Mouse (Mus musculus) hindbrain, embryonic 16.5 days (tissue): ENCODE measurements around the gene Tjp1. TPM values are rescaled to one million over a fixed set of nuclear protein-coding genes. Genes with fewer than 3 reads are reported as not detected.
A peak's percentile ranks its signal among the peaks of the same experiment; 100 is the strongest.

ENCODE experiments used
- ATAC-seq: fragments of 200-750 bp; cut with Nextera tagmentation; 2 replicates; pipeline ENCODE4 v1.8.0; 2017; ENCODE audit warnings: moderate TSS enrichment, moderate library complexity
- H3K27ac ChIP-seq: fragments of 300-500 bp; sonication (generic); 2 replicates; pipeline ENCODE4 v1.5.1; 2014; ENCODE audit warnings: low read depth, mild to moderate bottlenecking, control low read depth, low read length, moderate library complexity
- H3K27me3 ChIP-seq: fragments of 300-500 bp; sonication (generic); replicated peaks from 2 replicates; pipeline ENCODE4 v1.6.1; 2014; ENCODE audit warnings: low read length; ENCODE audit not compliant: control insufficient read depth, insufficient read depth
- H3K36me3 ChIP-seq: fragments of 300-500 bp; sonication (generic); 2 replicates; pipeline ENCODE4 v1.6.1; 2014; ENCODE audit warnings: mild to moderate bottlenecking, low read length, moderate library complexity, mixed read lengths; ENCODE audit not compliant: control insufficient read depth, insufficient read depth
- H3K4me1 ChIP-seq: fragments of 300-500 bp; sonication (generic); 2 replicates; pipeline ENCODE4 v1.6.1; 2014; ENCODE audit warnings: low read depth, low read length; ENCODE audit not compliant: control insufficient read depth, insufficient read depth
- H3K4me2 ChIP-seq: fragments of 300-500 bp; sonication (generic); 2 replicates; pipeline ENCODE4 v1.6.1; 2014; ENCODE audit warnings: mild to moderate bottlenecking, low read length, control low read depth, moderate library complexity
- H3K4me3 ChIP-seq: fragments of 300-500 bp; sonication (generic); 2 replicates; pipeline ENCODE4 v1.5.1; 2014; ENCODE audit warnings: mild to moderate bottlenecking, low read length, control low read depth, moderate library complexity
- H3K9ac ChIP-seq: fragments of 300-500 bp; sonication (generic); 2 replicates; pipeline ENCODE4 v1.6.1; 2014; ENCODE audit warnings: low read depth, mild to moderate bottlenecking, control low read depth, low read length, moderate library complexity
- H3K9me3 ChIP-seq: fragments of 300-500 bp; sonication (generic); 2 replicates; pipeline ENCODE4 v1.6.1; 2014; ENCODE audit warnings: mild to moderate bottlenecking, low read length, moderate library complexity; ENCODE audit not compliant: control insufficient read depth
- WGBS: fragments of 180-500 bp; shearing (Covaris S2); extraction: QIAGEN DNeasy Blood & Tissue Kit; methylation state at CpG from one replicate; pipeline ENCODE4 v1.1.7; 2014; 5-methylcytosine and 5-hydroxymethylcytosine counted together
- polyA plus RNA-seq: library from polyadenylated mRNA; unstranded; fragments of >200 nt; fragmentation: Nextera tagmentation; extraction: Ambion mirVana; gene quantifications from 2 replicates; pipeline ENCODE4 v1.2.1, GENCODE M21; 2015

Tjp1 gene
- polyA plus RNA-seq: 24.5 and 29.1 TPM in 2 replicates

DNA sequence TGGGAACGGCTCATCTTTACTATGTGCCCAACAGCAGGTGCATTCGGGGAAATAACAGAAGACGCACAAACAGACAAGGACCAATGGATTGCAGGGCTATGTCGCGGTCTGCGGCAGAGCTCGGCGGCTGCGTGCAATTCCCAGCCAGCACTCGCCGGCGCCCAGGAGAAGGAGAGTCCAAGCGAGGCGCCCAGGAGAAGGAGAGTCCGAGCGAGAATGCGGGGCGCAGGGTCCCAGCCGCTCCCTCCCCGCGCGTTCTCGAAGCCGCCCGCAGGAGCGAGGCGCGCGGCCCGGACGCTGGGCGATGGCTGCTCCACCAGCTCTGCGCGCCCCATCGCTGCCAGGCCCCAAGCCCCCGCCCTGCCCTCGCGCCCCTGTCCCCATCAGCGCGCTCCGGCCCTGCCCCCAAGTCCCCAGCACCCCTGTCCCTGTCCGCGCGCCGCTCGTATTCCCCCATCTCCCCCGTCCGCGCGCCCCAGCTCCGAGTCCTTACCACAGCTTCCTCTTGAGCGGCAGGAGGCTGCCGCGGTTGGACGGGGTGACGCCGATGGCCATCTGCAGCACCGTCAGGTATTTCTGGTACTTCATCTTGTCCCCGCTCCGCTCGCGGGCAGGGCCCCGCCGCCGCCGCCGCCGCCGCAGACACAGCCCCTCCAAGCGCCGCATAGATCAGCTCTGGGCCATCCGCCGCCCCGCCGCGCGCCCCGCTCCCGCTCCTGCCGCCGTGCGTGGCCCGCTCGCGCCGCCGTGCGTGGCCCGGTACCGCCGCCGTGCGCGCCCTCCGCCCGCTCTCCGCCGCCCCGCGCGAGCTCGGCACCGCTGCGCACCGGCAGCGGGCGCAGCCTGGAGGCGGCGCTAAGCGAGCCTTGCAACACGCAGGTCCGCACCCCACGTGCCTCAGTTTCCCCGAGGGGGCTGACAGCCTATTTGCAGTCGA is at the start of gene Tjp1:
Gene Tjp1, minus strand, starts transcription at position 711 of the 937 bp plus-strand sequence.
- Histone ChIP-seq H3K9me3 (no peaks in the 10 kb centered on the region), H3K4me2 (peak within 1 kb of the TSS; percentile 85), H3K27me3 (peaks cover 9% of the 10 kb centered on the region; the same call in 1 of the 2 replicates), H3K27ac (peak within 1 kb of the TSS; percentile 93), H3K36me3 (no peaks in the 10 kb centered on the region), H3K4me3 (peak within 1 kb of the TSS; percentile 79), H3K4me1 (peaks cover 9% of the 10 kb centered on the region), H3K9ac (peak within 1 kb of the TSS; percentile 92)
- under 1% methylated on average over 79 of the region's 115 CpGs for WGBS
- ATAC-seq: peak; percentile 88

DNA sequence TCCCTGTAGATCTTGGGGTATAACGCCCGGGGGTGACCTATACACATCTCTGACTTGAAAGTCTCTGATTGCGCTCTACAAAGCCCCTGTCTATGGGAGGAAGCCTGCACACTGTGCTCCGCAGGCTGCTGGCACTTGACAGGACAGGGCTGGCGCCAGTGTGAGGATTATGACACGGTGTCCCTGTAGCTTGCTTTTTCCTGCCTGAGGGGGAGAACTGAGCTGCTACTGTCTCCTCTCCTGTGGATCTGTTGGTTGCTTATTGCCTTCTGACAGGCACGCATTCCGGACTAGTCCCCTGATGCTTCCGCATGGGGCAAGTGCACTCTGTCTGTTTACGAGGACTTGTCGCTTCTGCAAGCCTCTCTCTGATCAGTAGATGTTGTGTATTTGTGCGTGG is 49.5 kb upstream of the Tjp1 start:
- H3K27ac ChIP-seq: no peak overlapping the region
- ATAC-seq: peak; percentile 93
- H3K4me1 ChIP-seq: peaks cover 2% of the 10 kb centered on the region; the same call in 1 of the 2 replicates
- no peaks in the 10 kb centered on the region for H3K27me3 ChIP-seq
- no peaks in the 10 kb centered on the region for H3K9me3 ChIP-seq
- H3K4me2 ChIP-seq: peak overlapping the region; percentile 27; the same call in 1 of the 2 replicates
- H3K9ac ChIP-seq: peak overlapping the region; percentile 47
- no peaks in the 10 kb centered on the region for H3K36me3 ChIP-seq
- H3K4me3 ChIP-seq: no peak overlapping the region
- WGBS: 35% methylated on average over 12 of the region's 12 CpGs

DNA sequence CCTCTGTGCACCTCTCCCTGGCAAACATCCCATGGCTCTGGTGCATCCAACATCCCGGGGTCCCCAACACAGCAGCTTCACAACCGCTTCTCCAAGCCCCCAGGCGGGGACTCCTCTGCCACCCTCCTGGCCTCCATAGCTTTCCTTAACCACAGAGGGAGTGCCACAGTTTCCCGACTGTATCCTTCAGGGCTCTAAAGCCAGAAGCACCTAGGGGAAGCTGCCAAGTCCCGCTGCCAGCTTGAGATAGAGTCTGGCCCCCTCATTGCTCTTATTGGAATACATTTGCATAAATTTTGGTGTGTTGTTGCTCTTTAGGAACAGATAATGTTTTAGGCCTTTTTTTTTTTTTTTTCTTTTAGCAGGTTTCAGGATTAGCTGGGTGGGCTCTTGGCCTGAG is 45.1 kb upstream of the Tjp1 start:
- H3K9ac ChIP-seq: no peak overlapping the region
- no peak overlapping the region for H3K4me2 ChIP-seq
- H3K36me3 ChIP-seq: no peaks in the 10 kb centered on the region
- H3K4me1 ChIP-seq: peaks cover 2% of the 10 kb centered on the region; the same call in 1 of the 2 replicates
- no peaks in the 10 kb centered on the region for H3K9me3 ChIP-seq
- H3K4me3 ChIP-seq: no peak overlapping the region
- ATAC-seq: peak; percentile 58; the same call in 1 of the 2 replicates
- 43% methylated on average over 5 of the region's 5 CpGs for WGBS
- H3K27me3 ChIP-seq: no peaks in the 10 kb centered on the region
- H3K27ac ChIP-seq: no peak overlapping the region

DNA sequence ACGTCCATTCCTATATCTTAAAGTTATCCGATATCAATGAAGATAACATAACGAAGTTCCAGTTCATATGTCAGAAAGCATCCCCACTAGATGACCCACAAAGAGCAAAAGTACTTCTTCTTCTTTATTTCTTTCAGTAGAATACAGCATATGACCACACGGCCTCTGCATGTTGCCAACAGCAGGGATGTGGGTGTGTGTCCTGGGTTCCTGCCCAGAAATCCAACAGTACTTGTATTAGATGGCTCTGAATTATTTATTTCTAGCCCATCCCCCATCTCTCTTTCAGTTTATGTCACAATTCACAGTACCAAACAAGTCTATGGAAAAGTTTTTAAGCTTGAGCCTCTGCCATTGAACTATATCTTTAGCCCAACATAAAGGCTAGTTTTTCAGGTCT is 43.1 kb upstream of the Tjp1 start:
- Histone ChIP-seq H3K9me3 (no peaks in the 10 kb centered on the region), H3K27ac (no peak overlapping the region), H3K27me3 (no peaks in the 10 kb centered on the region), H3K4me2 (no peak overlapping the region), H3K9ac (no peak overlapping the region), H3K4me3 (no peak overlapping the region), H3K36me3 (no peaks in the 10 kb centered on the region), H3K4me1 (no peaks in the 10 kb centered on the region)
- ATAC-seq: no peak
- 76% methylated on average over 4 of the region's 4 CpGs for WGBS

DNA sequence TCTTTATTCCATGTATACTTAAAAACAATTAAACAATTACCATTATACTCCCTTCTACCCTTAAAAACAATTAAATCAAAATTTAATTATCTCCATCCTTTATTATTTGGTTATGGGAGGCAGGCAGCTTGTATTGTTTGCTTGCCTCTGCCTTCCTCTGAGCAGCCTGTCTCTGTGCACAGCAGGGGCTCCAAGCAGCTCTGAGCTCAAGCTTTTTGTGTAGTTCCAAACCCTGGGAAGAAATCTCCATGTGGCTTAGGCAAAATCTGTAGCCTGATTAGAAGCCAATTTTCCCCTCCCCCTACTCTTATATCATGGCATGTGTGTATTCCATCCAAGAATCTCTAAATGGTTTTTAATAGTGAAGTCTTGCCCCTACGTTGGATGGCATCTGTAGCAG is 28.4 kb upstream of the Tjp1 start:
- Histone ChIP-seq H3K27me3 (no peaks in the 10 kb centered on the region), H3K9me3 (no peaks in the 10 kb centered on the region), H3K4me3 (no peak overlapping the region), H3K4me1 (no peaks in the 10 kb centered on the region), H3K9ac (no peak overlapping the region), H3K27ac (no peak overlapping the region), H3K4me2 (no peak overlapping the region), H3K36me3 (no peaks in the 10 kb centered on the region)
- ATAC-seq: no peak
- 39% methylated on average over 1 of the region's 1 CpGs for WGBS

DNA sequence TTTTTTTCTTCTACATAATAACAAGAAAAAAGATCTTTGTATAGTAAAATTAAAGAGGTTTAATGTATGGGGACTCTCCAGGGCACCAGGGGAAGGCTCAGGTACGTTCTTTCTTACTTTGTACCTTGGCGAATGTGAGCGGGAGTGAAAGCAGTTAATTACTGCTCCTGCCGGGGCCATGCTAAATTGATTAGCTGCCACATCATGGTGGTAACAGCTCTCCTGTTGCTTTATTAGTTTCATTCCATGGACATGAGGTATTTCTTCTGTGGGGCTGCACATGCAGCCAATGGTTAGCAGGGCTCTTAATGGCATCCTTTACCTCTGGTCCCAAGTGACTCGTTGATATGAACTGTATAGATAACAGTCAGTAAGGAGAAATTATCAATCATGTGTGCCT is 18.2 kb upstream of the Tjp1 start:
- no peak for ATAC-seq

DNA sequence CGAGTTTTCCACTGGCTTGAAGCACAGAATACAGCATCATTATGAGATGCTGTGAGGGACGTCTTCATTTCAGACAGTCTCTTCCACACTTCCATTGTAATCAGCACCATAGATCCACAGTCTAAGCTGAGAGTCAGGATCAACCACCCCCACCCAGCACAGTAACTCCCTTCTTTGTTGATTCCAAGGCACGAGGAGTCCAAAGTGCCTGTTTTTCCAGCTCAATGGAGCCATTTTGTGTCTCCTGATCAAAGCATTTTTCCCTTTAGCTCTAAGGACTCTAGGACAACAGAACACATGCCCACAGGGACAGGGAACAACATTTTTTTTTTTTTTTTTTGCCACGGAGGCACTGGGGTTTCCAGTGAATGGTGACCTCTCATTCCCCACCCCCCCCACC is 5.1 kb upstream of the Tjp1 start:
- Histone ChIP-seq H3K4me2 (no peak overlapping the region), H3K9ac (no peak overlapping the region), H3K27ac (no peak overlapping the region), H3K27me3 (peaks cover 11% of the 10 kb centered on the region; the same call in 1 of the 2 replicates), H3K36me3 (no peaks in the 10 kb centered on the region), H3K4me1 (no peaks in the 10 kb centered on the region), H3K4me3 (no peak overlapping the region), H3K9me3 (no peaks in the 10 kb centered on the region)
- ATAC-seq: no peak; the same call in 1 of the 2 replicates
- WGBS: 9% methylated on average over 4 of the region's 4 CpGs

More for the DNA sequence above, 18.2 kb upstream of the Tjp1 start:
- Histone ChIP-seq H3K4me2 (no peak overlapping the region), H3K9ac (no peak overlapping the region), H3K4me1 (no peaks in the 10 kb centered on the region), H3K9me3 (no peaks in the 10 kb centered on the region), H3K27ac (no peak overlapping the region), H3K36me3 (no peaks in the 10 kb centered on the region), H3K27me3 (no peaks in the 10 kb centered on the region), H3K4me3 (no peak overlapping the region)
- WGBS: 37% methylated on average over 5 of the region's 5 CpGs

DNA sequence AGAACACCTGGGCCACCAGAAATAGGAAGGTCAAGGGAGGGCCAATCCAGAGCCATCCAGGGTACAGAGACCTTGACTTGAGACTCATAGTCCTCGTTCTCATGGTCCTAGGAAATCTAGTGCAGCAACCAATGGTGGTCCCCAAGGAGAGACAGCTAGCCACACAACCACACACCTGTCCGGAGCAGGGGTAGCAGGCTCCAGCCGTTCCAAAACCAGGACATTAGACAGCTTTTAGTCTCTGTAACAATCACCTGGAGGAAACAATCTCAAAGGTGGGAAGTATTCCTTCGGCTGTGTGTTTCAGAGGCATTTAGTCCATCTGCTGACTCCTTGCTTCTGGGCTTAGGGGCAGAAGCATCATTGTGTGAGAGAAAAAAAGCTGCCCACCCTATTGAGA is 4.5 kb downstream of the Tjp1 start:
- no peak overlapping the region for H3K9ac ChIP-seq
- no peak overlapping the region for H3K4me2 ChIP-seq
- no peaks in the 10 kb centered on the region for H3K36me3 ChIP-seq
- peaks cover 9% of the 10 kb centered on the region for H3K4me1 ChIP-seq
- no peaks in the 10 kb centered on the region for H3K27me3 ChIP-seq
- H3K4me3 ChIP-seq: no peak overlapping the region
- 91% methylated on average over 4 of the region's 4 CpGs for WGBS
- no peak overlapping the region for H3K27ac ChIP-seq
- ATAC-seq: no peak
- H3K9me3 ChIP-seq: no peaks in the 10 kb centered on the region

DNA sequence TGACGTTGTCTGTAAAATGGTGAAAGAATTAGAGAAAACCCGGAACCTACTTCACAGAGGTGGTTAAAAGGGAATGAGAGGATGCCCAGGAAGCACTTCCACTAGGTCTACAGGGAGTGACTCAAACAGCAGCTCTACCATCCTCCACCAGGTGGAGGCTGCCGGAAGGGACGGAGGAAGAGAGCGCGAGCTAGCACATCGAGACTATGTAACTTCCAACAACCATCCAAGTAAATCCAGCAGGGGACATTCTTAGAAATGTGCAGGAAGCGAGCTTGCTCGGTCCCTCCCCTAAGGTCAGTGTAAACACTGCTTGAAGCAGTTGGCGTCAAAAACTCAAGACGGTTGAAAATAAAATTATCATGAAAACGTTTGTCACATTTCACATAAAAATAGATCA is 5.1 kb downstream of the Tjp1 start:
- H3K36me3 ChIP-seq: no peaks in the 10 kb centered on the region
- no peaks in the 10 kb centered on the region for H3K27me3 ChIP-seq
- H3K4me3 ChIP-seq: no peak overlapping the region
- H3K9ac ChIP-seq: no peak overlapping the region
- peaks cover 9% of the 10 kb centered on the region for H3K4me1 ChIP-seq
- no peak for ATAC-seq
- H3K27ac ChIP-seq: no peak overlapping the region
- WGBS: 67% methylated on average over 12 of the region's 12 CpGs
- no peak overlapping the region for H3K4me2 ChIP-seq
- no peaks in the 10 kb centered on the region for H3K9me3 ChIP-seq
